Mouse (Mus musculus): ENCODE data around the gene 1700007K13Rik.

- TF ChIP-seq CTCF (IDR thresholded peaks at IDR 0.05; ENCODE audit: low read depth, low read length) (no peak), POLR2A (IDR thresholded peaks at IDR 0.05; ENCODE audit: borderline replicate concordance, low read depth, low read length) (no peak)
These were observed 19.4 kb downstream of the 1700007K13Rik start, which contains the start of gene Ppp1r26 for GRCm38 (mm10) chr2:28446515-28447314.
